Mouse (Mus musculus) CH12.LX (cell line): ENCODE measurements around the gene Pxn. TPM values are rescaled to one million over a fixed set of nuclear protein-coding genes. Genes with fewer than 3 reads are reported as not detected.

ENCODE experiments used
- DNase-seq: peaks from one replicate; pipeline ENCODE4 v3.0.0-alpha.2; 2013; ENCODE audit errors: extremely low read depth
- H3K27ac ChIP-seq: 2 replicates; pipeline ENCODE4 v1.5.1; 2012; ENCODE audit warnings: low read depth, mild to moderate bottlenecking, control low read depth, moderate library complexity; ENCODE audit not compliant: insufficient read depth
- H3K27me3 ChIP-seq: replicated peaks from 2 replicates; pipeline ENCODE3; 2012; ENCODE audit warnings: inconsistent platforms
- H3K36me3 ChIP-seq, 2 experiments: replicated peaks in 1 of 2; 2 replicates each; pipeline versions ENCODE3 to v1.6.1; 2012; ENCODE audit warnings: inconsistent platforms in 1 of 2, low read length in 1 of 2, mild to moderate bottlenecking in 1 of 2, mixed read lengths in 1 of 2, moderate library complexity in 1 of 2; ENCODE audit not compliant: control insufficient read depth in 1 of 2, insufficient read depth in 1 of 2
- H3K4me1 ChIP-seq, 2 experiments: 2 replicates each; pipeline ENCODE4 v1.6.1; 2012; ENCODE audit warnings: inconsistent platforms in 1 of 2, moderate library complexity in 1 of 2; ENCODE audit not compliant: insufficient read depth in 2 of 2, control insufficient read depth in 1 of 2
- H3K4me2 ChIP-seq: 2 replicates; pipeline ENCODE4 v1.6.1; 2012; ENCODE audit warnings: low read depth, mild to moderate bottlenecking, control low read depth; ENCODE audit not compliant: poor library complexity, insufficient read depth, severe bottlenecking
- H3K4me3 ChIP-seq, 3 experiments: fragments of 150-350 bp in 1 of 3; sonication (generic) in 1 of 3; replicated peaks in 1 of 3; 2 replicates each; pipeline versions ENCODE3 to v1.5.1; 2011 to 2012; ENCODE audit warnings: low read depth in 2 of 3, low read length in 2 of 3, mild to moderate bottlenecking in 2 of 3, moderate library complexity in 2 of 3, control low read depth in 1 of 3, improper control_type of control experiment in 1 of 3, inconsistent platforms in 1 of 3, mixed read lengths in 1 of 3; ENCODE audit not compliant: poor library complexity in 1 of 3
- H3K79me2 ChIP-seq: replicated peaks from 2 replicates; pipeline ENCODE4 v1.6.1; 2012; ENCODE audit warnings: mild to moderate bottlenecking, moderate library complexity; ENCODE audit not compliant: control insufficient read depth, poor library complexity, insufficient read depth, severe bottlenecking; ENCODE audit errors: extremely low read depth
- H3K9ac ChIP-seq: 2 replicates; pipeline ENCODE4 v1.6.1; 2012; ENCODE audit warnings: low read depth, mild to moderate bottlenecking, control low read depth, moderate library complexity; ENCODE audit not compliant: insufficient read depth
- H3K9me3 ChIP-seq: replicated peaks from 2 replicates; pipeline ENCODE3; 2012; ENCODE audit warnings: low read length, inconsistent platforms, mixed read lengths
- BHLHE40 ChIP-seq: IDR thresholded peaks from 2 replicates; pipeline ENCODE4 v1.6.1; 2011; ENCODE audit warnings: mild to moderate bottlenecking, low read depth, low read length, improper control_type of control experiment
- CHD1 ChIP-seq: IDR thresholded peaks from 2 replicates; pipeline ENCODE4 v1.6.1; 2012; ENCODE audit warnings: low read depth, low read length, improper control_type of control experiment, inconsistent platforms
- HCFC1 ChIP-seq: IDR thresholded peaks from 2 replicates; pipeline ENCODE4 v1.6.1; 2012; ENCODE audit warnings: low read depth, mild to moderate bottlenecking, inconsistent platforms, low read length, improper control_type of control experiment
- JUN ChIP-seq: IDR thresholded peaks from 2 replicates; pipeline ENCODE4 v1.6.1; 2011; ENCODE audit warnings: low read depth, mild to moderate bottlenecking, low read length, improper control_type of control experiment, moderate library complexity; ENCODE audit not compliant: insufficient read depth
- MAFK ChIP-seq: IDR thresholded peaks from 2 replicates; pipeline ENCODE4 v1.6.1; 2011; ENCODE audit warnings: low read length, improper control_type of control experiment; ENCODE audit not compliant: insufficient replicate concordance
- MAX ChIP-seq: IDR thresholded peaks from 2 replicates; pipeline ENCODE4 v1.6.1; 2011; ENCODE audit warnings: low read length, improper control_type of control experiment
- MEF2A ChIP-seq: IDR thresholded peaks from 2 replicates; pipeline ENCODE4 v1.6.1; 2014; ENCODE audit warnings: low read depth, mild to moderate bottlenecking, inconsistent platforms, low read length, improper control_type of control experiment, borderline replicate concordance
- MXI1 ChIP-seq: IDR thresholded peaks from 2 replicates; pipeline ENCODE4 v1.6.1; 2011; ENCODE audit warnings: mild to moderate bottlenecking, low read depth, low read length, improper control_type of control experiment
- MYC ChIP-seq: IDR thresholded peaks from 2 replicates; pipeline ENCODE4 v1.6.1; 2011; ENCODE audit warnings: low read depth, mild to moderate bottlenecking, improper control_type of control experiment, low read length
- NELFE ChIP-seq: IDR thresholded peaks from 2 replicates; pipeline ENCODE4 v1.6.1; 2011; ENCODE audit warnings: low read depth, low read length, improper control_type of control experiment
- PAX5 ChIP-seq: IDR thresholded peaks from 2 replicates; pipeline ENCODE4 v1.6.1; 2012; ENCODE audit warnings: low read length, inconsistent platforms, mixed read lengths
- SIN3A ChIP-seq: IDR thresholded peaks from 2 replicates; pipeline ENCODE4 v1.6.1; 2012; ENCODE audit warnings: low read length, improper control_type of control experiment, inconsistent platforms
- SMC3 ChIP-seq: IDR thresholded peaks from 2 replicates; pipeline ENCODE4 v1.6.1; 2011; ENCODE audit warnings: low read depth, low read length, improper control_type of control experiment
- TBP ChIP-seq: conservative IDR thresholded peaks from 2 replicates; pipeline ENCODE4 v1.6.1; 2011; ENCODE audit warnings: low read depth, low read length, improper control_type of control experiment
- TCF12 ChIP-seq: IDR thresholded peaks from 2 replicates; pipeline ENCODE4 v1.6.1; 2014; ENCODE audit warnings: low read depth, mild to moderate bottlenecking, inconsistent platforms, low read length, improper control_type of control experiment
- USF1 ChIP-seq: IDR thresholded peaks from 2 replicates; pipeline ENCODE4 v1.6.1; 2014; ENCODE audit warnings: low read depth, mild to moderate bottlenecking, inconsistent platforms, low read length, improper control_type of control experiment
- ZC3H11A ChIP-seq: IDR thresholded peaks from 2 replicates; pipeline ENCODE4 v1.6.1; 2012; ENCODE audit warnings: low read depth, mild to moderate bottlenecking, inconsistent platforms, low read length, improper control_type of control experiment
- ZKSCAN1 ChIP-seq: IDR thresholded peaks from 2 replicates; pipeline ENCODE4 v1.6.1; 2012; ENCODE audit warnings: low read depth, inconsistent platforms, low read length, improper control_type of control experiment, borderline replicate concordance
- ZMIZ1 ChIP-seq: IDR thresholded peaks from 2 replicates; pipeline ENCODE4 v1.6.1; 2012; ENCODE audit warnings: low read depth, mild to moderate bottlenecking, inconsistent platforms, low read length, improper control_type of control experiment
- ZNF384 ChIP-seq: IDR thresholded peaks from 2 replicates; pipeline ENCODE4 v1.6.1; 2012; ENCODE audit warnings: low read depth, low read length, improper control_type of control experiment, inconsistent platforms
- dilution Hi-C: fragments of 300-500 bp; cut with MboI; formaldehyde crosslinking; loops from 2 replicates; pipeline ENCODE4 v1.14.3; 2020; ENCODE audit warnings: low sequenced_read_pairs; ENCODE audit not compliant: extremely low pct_unique_long_range_greater_than_20kb, extremely low pct_ligation_motif_present
- in situ Hi-C: fragments of 300-500 bp; cut with MboI; formaldehyde crosslinking; loops from 3 replicates; pipeline ENCODE4 v1.14.3; 2019; ENCODE audit warnings: low sequenced_read_pairs, low pct_ligation_motif_present, low pct_unique_long_range_greater_than_20kb, mixed read lengths
- polyA plus RNA-seq: library from polyadenylated mRNA; unstranded; fragments of >175 nt; gene quantifications from 2 replicates; pipeline ENCODE4 v1.2.1, GENCODE M21; 2012; ENCODE audit warnings: low read depth; ENCODE audit not compliant: insufficient read length
- total RNA-seq, 2 experiments: library from RNA; depleted of rRNA; stranded (reverse); fragments of 300-350 nt in 1 of 2; fragments of >200 nt in 1 of 2; gene quantifications; 2 replicates each; pipeline ENCODE4 v1.2.3; 2012 to 2014

Pxn gene
- total and polyA plus RNA-seq, 3 experiments = 17.0 to 43.4 (median 21.1) TPM

DNA sequence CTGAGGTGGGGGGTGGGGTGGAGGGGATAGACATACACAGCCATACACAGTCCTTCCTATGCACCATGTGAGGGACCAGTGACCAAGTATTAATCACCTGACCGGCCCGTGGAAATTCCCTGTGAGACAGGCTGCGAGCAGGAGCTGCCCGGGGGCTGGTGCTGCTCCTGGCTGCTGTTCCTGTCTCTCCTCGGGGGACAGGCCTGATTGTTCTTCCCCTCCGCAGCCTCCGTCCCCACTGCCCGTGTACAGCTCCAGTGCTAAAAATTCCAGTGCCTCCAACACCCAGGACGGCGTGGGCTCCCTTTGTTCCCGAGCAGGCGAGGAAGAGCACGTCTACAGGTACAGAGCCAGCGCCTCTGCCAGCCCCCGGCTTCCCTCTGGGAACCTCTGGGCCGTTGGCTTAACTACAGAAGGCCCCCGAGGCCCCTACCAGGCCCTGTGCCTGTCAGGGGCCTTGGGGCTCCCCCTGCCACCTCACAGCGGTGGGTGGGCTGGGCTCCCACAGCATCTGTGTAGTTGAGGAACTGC lies 38.2 kb downstream of the Pxn start:
- dilution Hi-C loops = no loop called here
- peaks cover 25 to 51% of the 10 kb centered on the region in 2 experiments for H3K36me3 ChIP-seq
- H3K27me3 ChIP-seq = no peaks in the 10 kb centered on the region
- H3K4me2 ChIP-seq = no peak overlapping the region
- H3K9ac ChIP-seq = no peak overlapping the region
- H3K4me1 ChIP-seq = peaks cover 16 to 72% of the 10 kb centered on the region in 2 experiments
- no peak for DNase-seq
- no peaks in the 10 kb centered on the region for H3K79me2 ChIP-seq
- peak overlapping the region in 2 of 3 experiments; percentile 13 to 42 for H3K4me3 ChIP-seq
- TF ChIP-seq BHLHE40 (peak; percentile 49), NELFE (no peak), USF1 (0 out of 2 replicates have a peak, but pooled peaks have one; percentile 9)
- in situ Hi-C loops = no loop called here
- H3K27ac ChIP-seq = no peak overlapping the region
- H3K9me3 ChIP-seq = no peaks in the 10 kb centered on the region

GRCm38 (mm10) chr5:115545636-115546035 lies 39.2 kb downstream of the Pxn start:
- H3K4me3 ChIP-seq = no peak overlapping the region
- H3K79me2 ChIP-seq = no peaks in the 10 kb centered on the region
- dilution Hi-C loops = no loop called here
- no peak overlapping the region for H3K27ac ChIP-seq
- H3K9me3 ChIP-seq = no peaks in the 10 kb centered on the region
- H3K4me1 ChIP-seq = peaks cover 19 to 82% of the 10 kb centered on the region in 2 experiments
- H3K36me3 ChIP-seq = peaks cover 25 to 58% of the 10 kb centered on the region in 2 experiments
- H3K4me2 ChIP-seq = no peak overlapping the region
- H3K27me3 ChIP-seq = no peaks in the 10 kb centered on the region
- TF ChIP-seq PAX5 (no peak), MEF2A (no peak), ZNF384 (no peak), TBP (no peak), ZKSCAN1 (no peak), SMC3 (no peak), MXI1 (no peak), MAX (no peak), BHLHE40 (no peak), CHD1 (no peak), SIN3A (no peak), MYC (no peak), ZMIZ1 (no peak), TCF12 (no peak), ZC3H11A (no peak), MAFK (no peak), HCFC1 (no peak), JUN (no peak)
- H3K9ac ChIP-seq = no peak overlapping the region
- in situ Hi-C loops = no loop called here
- DNase-seq = no peak
